Mouse (Mus musculus): ENCODE data around the gene Tcte2. TPM values are rescaled to one million over a fixed set of nuclear protein-coding genes. Genes with fewer than 3 reads are reported as not detected.

Tcte2 gene
- 1 to 10 TPM in 1 of 2 experiments, under 1 TPM in 1; 0.10 to 1.6 TPM for polyA plus RNA-seq (2017; shearing (Covaris generic))

DNA sequence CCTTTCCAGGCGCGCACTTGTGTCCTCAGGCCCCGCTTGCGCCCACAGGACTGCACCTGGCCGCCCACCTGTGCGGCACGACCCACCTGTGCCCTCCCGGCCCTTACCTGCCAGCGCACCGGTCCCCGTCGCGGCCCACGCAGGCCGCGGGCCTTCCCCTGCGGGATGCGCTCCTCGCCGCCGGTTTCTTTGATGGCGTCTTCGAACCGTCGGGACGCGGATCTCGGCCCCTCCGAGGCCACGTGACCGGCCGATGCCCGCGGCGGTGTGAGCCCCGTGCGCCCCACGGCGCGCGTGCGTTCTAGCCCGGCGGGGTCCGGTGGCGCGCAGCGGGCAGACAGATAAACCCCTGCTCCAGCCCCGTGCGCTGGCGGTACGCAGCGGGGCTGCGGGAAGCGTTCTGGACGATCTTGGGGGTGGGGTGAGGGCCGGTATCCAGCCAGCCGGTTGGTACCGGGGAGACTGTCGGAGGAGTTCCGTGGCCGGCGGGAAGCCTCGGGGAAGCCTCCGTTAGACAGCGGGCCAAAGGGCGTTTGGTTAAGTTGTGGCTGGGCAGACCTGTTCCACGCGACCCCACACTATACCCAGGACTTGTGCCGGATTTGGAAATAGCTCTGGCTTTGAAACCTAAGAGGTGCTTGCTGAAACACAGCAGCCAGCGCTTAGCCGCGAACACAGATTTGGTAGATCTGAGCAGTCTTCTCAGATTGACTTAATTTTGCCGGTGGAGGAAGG lies at the start of gene Tcte2:
Tcte2 (minus strand) TSS at position 647 of the 735 bp plus-strand sequence.

DNA sequence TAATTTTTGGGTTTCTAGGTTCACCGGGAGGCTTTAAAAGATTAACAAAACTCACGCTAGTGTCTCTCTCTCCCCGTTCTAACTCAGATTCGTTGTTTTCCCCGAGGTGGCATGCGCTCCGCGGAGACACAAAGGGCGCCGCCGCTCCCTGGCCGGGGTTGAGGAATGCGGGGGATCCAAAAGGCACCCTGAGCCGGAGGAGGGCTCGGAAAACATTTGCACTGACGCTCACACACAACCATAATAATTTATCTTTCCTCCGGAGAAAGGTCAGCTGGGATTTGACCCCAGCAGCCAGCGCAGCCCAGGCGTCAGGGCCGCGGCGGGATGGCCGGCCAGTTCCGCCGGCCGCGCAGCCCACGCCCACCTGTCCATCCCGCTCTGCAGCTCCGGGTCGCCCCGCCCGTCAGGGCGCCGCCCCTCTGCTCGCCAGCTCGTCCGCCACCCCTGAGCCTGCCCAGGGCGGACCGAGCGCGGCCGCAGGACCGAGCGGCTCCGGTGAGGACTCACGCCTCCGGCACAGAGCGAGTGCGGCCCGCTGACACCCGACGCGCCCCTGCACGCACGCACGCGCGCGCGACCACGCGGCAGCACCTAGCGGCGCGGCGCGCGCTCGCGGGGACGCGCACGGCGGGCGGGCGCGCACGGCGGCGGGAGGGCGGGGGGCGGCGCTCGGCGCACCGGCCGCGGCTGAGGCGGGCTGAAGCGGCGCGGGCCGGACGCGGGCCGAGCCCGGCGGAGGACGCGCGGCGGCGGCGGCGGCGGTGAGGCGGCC lies 1.6 kb downstream of the Tcte2 start, which contains the start of gene Afdn:
Afdn (plus strand) TSS at position 687 of the 775 bp plus-strand sequence.

Other genes with a start within 250 kb of the Tcte2 start
- 1 to 10 TPM; 4.0 to 6.7 TPM for gene Afdn, start 1.3 kb downstream of the Tcte2 start, polyA plus RNA-seq (2017; shearing (Covaris generic))
- under 1 TPM; 0.11 to 0.21 TPM for gene Gm7168, start 186.5 kb upstream of the Tcte2 start, polyA plus RNA-seq (2017; shearing (Covaris generic))
- not detected for gene Gm7356, start 241.9 kb upstream of the Tcte2 start, polyA plus RNA-seq (2017; shearing (Covaris generic))